Mouse (Mus musculus) ES-Bruce4 (cell line): Measurements from ENCODE around the gene Foxp1. TPM values are rescaled to one million over a fixed set of nuclear protein-coding genes. Genes with fewer than 3 reads are reported as not detected.

Experiments
- H3K27ac ChIP-seq: 2 replicates; pipeline ENCODE4 v1.5.1; 2012; ENCODE audit warnings: low read length, inconsistent platforms; ENCODE audit not compliant: insufficient read depth
- H3K27me3 ChIP-seq: 2 replicates; pipeline ENCODE4 v1.6.1; 2012; ENCODE audit warnings: mild to moderate bottlenecking, low read length, inconsistent platforms; ENCODE audit not compliant: control insufficient read depth, poor library complexity, insufficient read depth, severe bottlenecking
- H3K36me3 ChIP-seq: 2 replicates; pipeline ENCODE4 v1.6.1; 2012; ENCODE audit warnings: inconsistent platforms, mild to moderate bottlenecking, low read length, moderate library complexity; ENCODE audit not compliant: control insufficient read depth, poor library complexity, insufficient read depth, severe bottlenecking
- H3K4me1 ChIP-seq: one replicate; pipeline ENCODE4 v1.8.1; 2011; ENCODE audit warnings: low read length; ENCODE audit not compliant: control insufficient read depth, insufficient read depth
- H3K4me3 ChIP-seq: 2 replicates; pipeline ENCODE4 v1.5.1; 2011; ENCODE audit warnings: low read depth, mild to moderate bottlenecking, low read length
- H3K9ac ChIP-seq: 2 replicates; pipeline ENCODE4 v1.6.1; 2012; ENCODE audit warnings: low read depth, mild to moderate bottlenecking, inconsistent platforms; ENCODE audit not compliant: poor library complexity, severe bottlenecking
- H3K9me3 ChIP-seq: replicated peaks from 2 replicates; pipeline ENCODE4 v1.6.1; 2012; ENCODE audit warnings: mild to moderate bottlenecking, low read length, inconsistent platforms; ENCODE audit not compliant: control insufficient read depth, poor library complexity, insufficient read depth, severe bottlenecking
- CTCF ChIP-seq: IDR thresholded peaks from one replicate; pipeline ENCODE4 v1.8.1; 2011; ENCODE audit warnings: low read depth, low read length
- EP300 ChIP-seq: IDR thresholded peaks from 2 replicates; pipeline ENCODE4 v1.6.1; 2011; ENCODE audit warnings: low read depth, low read length; ENCODE audit not compliant: insufficient read depth
- POLR2A ChIP-seq: IDR thresholded peaks from one replicate; pipeline ENCODE4 v1.8.1; 2011; ENCODE audit warnings: low read length; ENCODE audit not compliant: insufficient read depth
- polyA plus RNA-seq: library from polyadenylated mRNA; stranded (reverse); fragments of >200 nt; gene quantifications from 2 replicates; pipeline ENCODE4 v1.2.4, GENCODE M21; 2011; ENCODE audit warnings: low read depth; ENCODE audit not compliant: missing spikeins, insufficient read depth, insufficient read length

Gene Foxp1
- polyA plus RNA-seq, 1 experiment, result 33.5 TPM

DNA sequence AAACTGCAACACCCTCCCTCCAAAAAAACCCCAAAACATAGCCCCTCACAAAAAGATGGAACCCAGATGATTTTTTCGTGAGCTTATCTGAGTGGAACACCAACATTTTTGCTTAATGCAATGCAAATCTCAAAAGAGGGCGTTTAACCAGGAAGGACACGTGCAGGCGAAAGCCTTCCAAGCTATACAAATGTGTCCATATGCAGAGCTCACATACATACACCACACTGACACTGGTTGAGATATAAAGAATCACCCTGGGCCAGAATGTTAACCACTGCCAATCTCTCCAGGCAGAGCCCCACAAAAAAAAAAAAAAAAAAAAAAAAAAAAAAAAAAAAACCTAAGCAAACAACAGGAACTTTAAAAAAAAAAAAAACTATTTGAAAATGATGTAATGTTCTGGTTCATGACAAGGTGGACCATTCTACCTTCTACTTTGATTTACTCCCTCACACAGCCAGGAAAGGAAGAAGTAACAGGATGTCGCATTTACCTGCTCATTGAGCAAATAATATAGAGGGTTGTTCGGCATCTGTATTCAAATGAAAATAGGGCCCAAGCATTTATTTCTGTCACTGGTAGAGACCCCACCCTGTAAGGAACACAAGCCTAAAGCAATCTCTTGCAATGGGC lies 118.6 kb downstream of the Foxp1 start:
- no peak overlapping the region for H3K27ac ChIP-seq
- no peaks in the 10 kb centered on the region; the same call in 1 of the 2 replicates for H3K27me3 ChIP-seq
- no peaks in the 10 kb centered on the region for H3K36me3 ChIP-seq
- H3K9me3 ChIP-seq, result no peaks in the 10 kb centered on the region
- H3K9ac ChIP-seq, result no peak overlapping the region
- H3K4me1 ChIP-seq, result no peaks in the 10 kb centered on the region
- H3K4me3 ChIP-seq, result no peak overlapping the region
- no peak for TF ChIP-seq CTCF
- TF ChIP-seq POLR2A, result no peak
- no peak for TF ChIP-seq EP300

DNA sequence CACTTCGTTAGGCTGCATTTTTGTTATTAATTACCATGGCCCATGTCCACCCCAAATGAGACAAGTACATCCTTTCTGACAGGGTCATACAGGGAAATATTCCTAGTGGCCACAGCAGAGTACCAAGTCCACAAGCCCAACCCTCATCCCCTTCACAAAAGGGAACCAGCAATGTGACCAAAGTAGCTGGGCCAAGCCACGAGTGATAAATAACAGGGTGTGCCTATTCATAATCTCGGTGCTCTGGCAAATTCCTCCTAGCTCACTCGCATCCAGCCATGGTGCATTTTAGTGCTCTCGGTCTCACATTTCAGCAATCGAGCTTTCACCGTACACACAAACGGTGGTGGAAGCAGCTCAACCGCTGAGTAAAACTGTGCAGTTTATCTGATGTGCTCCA lies 119.6 kb downstream of the Foxp1 start:
- TF ChIP-seq EP300, result no peak
- no peak for TF ChIP-seq CTCF
- Histone ChIP-seq H3K27ac (no peak overlapping the region), H3K27me3 (no peaks in the 10 kb centered on the region; the same call in 1 of the 2 replicates), H3K9me3 (no peaks in the 10 kb centered on the region), H3K4me3 (no peak overlapping the region), H3K36me3 (no peaks in the 10 kb centered on the region), H3K4me1 (no peaks in the 10 kb centered on the region), H3K9ac (no peak overlapping the region)

DNA sequence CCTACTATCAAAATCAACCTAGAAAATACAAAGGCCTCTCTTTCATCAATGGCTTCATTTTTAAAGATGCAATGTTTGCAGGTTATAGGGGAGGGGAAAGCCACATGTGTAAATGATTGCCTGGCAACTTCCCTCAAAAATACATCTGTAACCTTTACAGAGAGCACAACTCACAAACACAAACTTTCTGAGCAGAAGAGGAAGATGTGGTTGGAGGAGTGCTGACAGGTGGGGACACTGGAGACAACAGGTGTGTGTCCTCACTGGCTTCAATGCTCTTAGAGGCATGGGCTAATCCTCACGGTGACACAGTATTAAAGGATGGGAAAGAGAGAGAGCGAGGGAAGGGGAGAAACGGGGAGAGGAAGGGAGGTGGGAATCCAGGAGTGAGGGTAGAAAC lies 120.2 kb downstream of the Foxp1 start:
- TF ChIP-seq CTCF (no peak), EP300 (no peak), POLR2A (no peak)
- no peak overlapping the region for H3K9ac ChIP-seq
- H3K36me3 ChIP-seq, result no peaks in the 10 kb centered on the region
- no peaks in the 10 kb centered on the region for H3K9me3 ChIP-seq
- H3K27ac ChIP-seq, result no peak overlapping the region
- H3K27me3 ChIP-seq, result no peaks in the 10 kb centered on the region; the same call in 1 of the 2 replicates
- H3K4me3 ChIP-seq, result no peak overlapping the region
- H3K4me1 ChIP-seq, result no peaks in the 10 kb centered on the region

DNA sequence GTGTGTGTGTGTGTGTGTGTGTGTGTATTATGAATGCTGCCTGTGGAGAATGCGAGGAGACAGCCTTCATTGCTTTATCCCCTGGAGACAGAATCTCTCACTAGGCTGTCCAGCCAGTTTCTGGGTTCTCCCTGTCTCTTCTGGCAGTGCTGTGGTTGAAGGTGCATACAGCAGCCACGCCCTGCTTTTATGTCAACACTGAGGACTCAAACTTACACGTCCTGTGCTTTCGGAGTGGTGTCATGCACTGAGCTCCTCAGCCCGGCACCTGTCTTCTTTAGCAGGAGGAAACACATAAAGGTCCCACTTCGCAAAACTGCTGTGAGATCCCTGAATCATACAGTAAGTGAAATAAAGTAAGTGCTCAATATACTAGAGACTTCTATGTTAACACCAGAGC lies 120.7 kb downstream of the Foxp1 start:
- no peak overlapping the region for H3K9ac ChIP-seq
- H3K36me3 ChIP-seq, result no peaks in the 10 kb centered on the region
- H3K4me1 ChIP-seq, result no peaks in the 10 kb centered on the region
- TF ChIP-seq POLR2A (no peak), CTCF (no peak), EP300 (no peak)
- H3K27me3 ChIP-seq, result no peaks in the 10 kb centered on the region
- H3K4me3 ChIP-seq, result no peak overlapping the region
- no peaks in the 10 kb centered on the region for H3K9me3 ChIP-seq
- H3K27ac ChIP-seq, result no peak overlapping the region

DNA sequence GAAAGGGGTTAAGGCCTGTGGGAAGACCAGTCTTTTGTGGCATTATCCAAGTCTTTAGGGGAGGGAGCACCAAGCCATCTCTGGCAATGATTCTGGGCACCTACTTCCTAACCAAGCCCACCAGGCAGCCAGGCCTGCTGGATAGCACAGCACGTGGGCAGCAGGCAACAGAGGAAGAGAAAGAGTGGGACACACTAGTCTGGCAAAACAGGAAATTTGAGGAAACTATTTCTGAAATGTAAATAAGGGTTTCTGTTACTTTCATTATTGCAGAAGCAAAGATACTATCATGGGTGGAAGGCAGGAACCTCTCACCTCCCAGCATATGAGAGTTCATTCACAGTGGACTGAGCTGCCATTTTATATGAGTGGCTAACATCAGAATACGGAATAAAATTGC lies 121.3 kb downstream of the Foxp1 start:
- Histone ChIP-seq H3K27me3 (no peaks in the 10 kb centered on the region), H3K36me3 (no peaks in the 10 kb centered on the region), H3K27ac (no peak overlapping the region), H3K9ac (no peak overlapping the region), H3K4me3 (no peak overlapping the region), H3K9me3 (no peaks in the 10 kb centered on the region), H3K4me1 (no peaks in the 10 kb centered on the region)
- no peak for TF ChIP-seq CTCF
- TF ChIP-seq EP300, result no peak
- no peak for TF ChIP-seq POLR2A

DNA sequence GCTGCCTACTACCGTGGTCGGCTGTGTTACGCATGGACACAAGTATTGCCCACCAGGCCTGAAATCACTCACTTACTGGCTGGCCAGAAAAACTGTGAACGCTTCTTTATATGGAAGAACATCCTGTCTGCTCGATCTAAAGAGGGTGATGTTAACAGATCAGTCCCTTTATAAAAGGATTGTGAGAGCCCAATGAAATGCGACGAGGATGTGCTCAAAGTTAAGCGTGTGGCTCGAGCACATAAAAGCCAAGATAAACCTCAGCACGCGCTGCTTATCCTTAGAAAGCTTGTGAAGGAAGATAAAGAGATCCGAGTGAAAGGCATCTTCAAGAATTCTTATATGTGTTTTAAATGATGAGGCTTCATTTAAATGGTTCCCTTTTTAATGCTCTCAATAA lies 126.8 kb downstream of the Foxp1 start:
- TF ChIP-seq POLR2A (no peak), CTCF (no peak), EP300 (no peak)
- H3K4me3 ChIP-seq, result no peak overlapping the region
- H3K9ac ChIP-seq, result no peak overlapping the region
- no peaks in the 10 kb centered on the region for H3K27me3 ChIP-seq
- no peaks in the 10 kb centered on the region for H3K9me3 ChIP-seq
- no peaks in the 10 kb centered on the region for H3K4me1 ChIP-seq
- no peak overlapping the region for H3K27ac ChIP-seq
- H3K36me3 ChIP-seq, result no peaks in the 10 kb centered on the region
